In genomic region chr8:105259721-105260320, GRCm38 (mm10) we compare ENCODE assay signal across 9 mouse cellular contexts. TPM values are rescaled to one million over a fixed set of nuclear protein-coding genes. Genes with fewer than 3 reads are reported as not detected.
A peak's percentile ranks its signal among the peaks of the same experiment; 100 is the strongest.
DNase-seq lines count a peak whose midpoint lies in the region; ATAC-seq lines count a peak whose summit lies in the region.
"Had no signal": no experiment of that assay in that cellular context is flagged by ENCODE, and none has a peak within 500 bp of the region (broad histone marks: within the 10 kb centered on the region; RNA-seq: fewer than 3 reads in every experiment).

No protein-coding gene starts in this region.

- peaks cover 45% of the 10 kb centered on the region for H3K27me3 ChIP-seq in embryonic facial prominence, embryonic 11.5 days (ENCODE audit: control insufficient read depth, insufficient read depth, low read length)
- H3K27me3 ChIP-seq in heart, embryonic 10.5 days (ENCODE audit: insufficient read depth, poor library complexity, severe bottlenecking) = peaks cover 99% of the 10 kb centered on the region
- peaks cover 27% of the 10 kb centered on the region for H3K27me3 ChIP-seq in liver, embryonic 16.5 days (ENCODE audit: control insufficient read depth, insufficient read depth, low read depth, low read length)
- peaks cover 69% of the 10 kb centered on the region for H3K27me3 ChIP-seq in neural tube, embryonic 11.5 days (ENCODE audit: control insufficient read depth, insufficient read depth, low read length)
- H3K27me3 ChIP-seq in stomach, embryonic 16.5 days (ENCODE audit: control insufficient read depth, insufficient read depth, low read length) = peaks cover 10% of the 10 kb centered on the region

- peaks cover 4% of the 10 kb centered on the region for H3K4me1 ChIP-seq in embryonic facial prominence, embryonic 11.5 days (ENCODE audit: control insufficient read depth, insufficient read depth, low read length)
- H3K4me1 ChIP-seq in heart, embryonic 10.5 days = peaks cover 33% of the 10 kb centered on the region
- H3K4me1 ChIP-seq in liver, embryonic 16.5 days (ENCODE audit: control insufficient read depth, low read depth, low read length) = peaks cover 43% of the 10 kb centered on the region
- H3K4me1 ChIP-seq in neural tube, embryonic 11.5 days (ENCODE audit: control insufficient read depth, insufficient read depth, low read length) = peaks cover 10% of the 10 kb centered on the region
- peaks cover 20% of the 10 kb centered on the region for H3K4me1 ChIP-seq in stomach, embryonic 16.5 days (ENCODE audit: control insufficient read depth, insufficient read depth, low read length)

- H3K27ac ChIP-seq in embryonic facial prominence, embryonic 11.5 days (replicated peaks; ENCODE audit: low read depth, low read length) = no peak overlapping the region
- H3K27ac ChIP-seq in heart, embryonic 10.5 days = no peak overlapping the region
- H3K27ac ChIP-seq in liver, embryonic 16.5 days (ENCODE audit: low read length) = no peak overlapping the region
- no peak overlapping the region for H3K27ac ChIP-seq in neural tube, embryonic 11.5 days (ENCODE audit: low read depth, low read length)
- H3K27ac ChIP-seq in stomach, embryonic 16.5 days (ENCODE audit: low read length) = no peak overlapping the region

- no peaks in the 10 kb centered on the region for H3K9me3 ChIP-seq in embryonic facial prominence, embryonic 11.5 days (replicated peaks; ENCODE audit: control insufficient read depth, low read length)
- H3K9me3 ChIP-seq in heart, embryonic 10.5 days = no peaks in the 10 kb centered on the region
- no peaks in the 10 kb centered on the region for H3K9me3 ChIP-seq in liver, embryonic 16.5 days (replicated peaks; ENCODE audit: control insufficient read depth, low read length)
- no peaks in the 10 kb centered on the region for H3K9me3 ChIP-seq in neural tube, embryonic 11.5 days (ENCODE audit: control insufficient read depth, low read length)
- no peaks in the 10 kb centered on the region for H3K9me3 ChIP-seq in stomach, embryonic 16.5 days (replicated peaks; ENCODE audit: control insufficient read depth, low read length)

- ATAC-seq in embryonic facial prominence, embryonic 11.5 days (replicated peaks; ENCODE audit: insufficient number of reproducible peaks, low FRiP score, low TSS enrichment, low read depth) = peak; percentile 11
- ATAC-seq in liver, embryonic 16.5 days (ENCODE audit: low read depth) = no peak
- peak; percentile 64 for ATAC-seq in neural tube, embryonic 11.5 days (ENCODE audit: insufficient read depth, low FRiP score, low TSS enrichment)
- peak; percentile 37; the same call in 1 of the 2 replicates for ATAC-seq in stomach, embryonic 16.5 days (ENCODE audit: insufficient read depth, low FRiP score)

- H3K9ac ChIP-seq in embryonic facial prominence, embryonic 11.5 days (replicated peaks; ENCODE audit: low read length) = no peak overlapping the region
- H3K9ac ChIP-seq in liver, embryonic 16.5 days (ENCODE audit: low read depth, low read length) = no peak overlapping the region
- 0 out of 2 replicates have a peak overlapping the region, but pooled peaks have one; percentile 28 for H3K9ac ChIP-seq in neural tube, embryonic 11.5 days (ENCODE audit: low read length)
- H3K9ac ChIP-seq in stomach, embryonic 16.5 days (ENCODE audit: low read length) = peak overlapping the region; percentile 58

- no peaks in the 10 kb centered on the region for H3K36me3 ChIP-seq in embryonic facial prominence, embryonic 11.5 days (replicated peaks; ENCODE audit: control insufficient read depth, insufficient read depth, low read depth, low read length)
- H3K36me3 ChIP-seq in heart, embryonic 10.5 days = no peaks in the 10 kb centered on the region
- no peaks in the 10 kb centered on the region for H3K36me3 ChIP-seq in liver, embryonic 16.5 days (ENCODE audit: control insufficient read depth, insufficient read depth)
- H3K36me3 ChIP-seq in neural tube, embryonic 11.5 days (ENCODE audit: control insufficient read depth, insufficient read depth, low read length) = no peaks in the 10 kb centered on the region
- H3K36me3 ChIP-seq in stomach, embryonic 16.5 days (ENCODE audit: control insufficient read depth, insufficient read depth, low read length) = no peaks in the 10 kb centered on the region

- H3K4me3 ChIP-seq in embryonic facial prominence, embryonic 11.5 days (ENCODE audit: low read depth, low read length) = peak overlapping the region; percentile 31
- H3K4me3 ChIP-seq in heart, embryonic 10.5 days = peak overlapping the region; percentile 62
- peak overlapping the region; percentile 48 for H3K4me3 ChIP-seq in liver, embryonic 16.5 days (ENCODE audit: low read depth, low read length)
- peak overlapping the region; percentile 33 for H3K4me3 ChIP-seq in neural tube, embryonic 11.5 days (ENCODE audit: low read depth, low read length)
- peak overlapping the region; percentile 43 for H3K4me3 ChIP-seq in stomach, embryonic 16.5 days (replicated peaks; ENCODE audit: low read length)
- H3K4me3 ChIP-seq: myocyte had no signal

- DNase-seq in A20 (ENCODE audit: low read depth, low spot score) = peak; percentile 92
- DNase-seq in adrenal gland, postnatal 14 days = peak; percentile 90
- peak; percentile 88 for DNase-seq in embryonic facial prominence, embryonic 11.5 days (ENCODE audit: low spot score)
- peak; percentile 90 for DNase-seq in heart, embryonic 10.5 days (ENCODE audit: low spot score)
- peak; percentile 55 for DNase-seq in kidney, adult 9 months
- peak; percentile 88 for DNase-seq in neural tube, embryonic 11.5 days (ENCODE audit: low spot score)

- WGBS in embryonic facial prominence, embryonic 11.5 days = 2% methylated on average over 30 of the region's 30 CpGs
- 5% methylated on average over 30 of the region's 30 CpGs for WGBS in heart, embryonic 10.5 days
- 3% methylated on average over 30 of the region's 30 CpGs for WGBS in liver, embryonic 16.5 days (ENCODE audit: insufficient replicate concordance)
- WGBS in neural tube, embryonic 11.5 days = 4% methylated on average over 30 of the region's 30 CpGs
- 5% methylated on average over 30 of the region's 30 CpGs for WGBS in stomach, embryonic 16.5 days

- H3K4me2 ChIP-seq in embryonic facial prominence, embryonic 11.5 days (ENCODE audit: low read depth, low read length) = peak overlapping the region; percentile 75
- peak overlapping the region; percentile 69 for H3K4me2 ChIP-seq in liver, embryonic 16.5 days (ENCODE audit: low read depth, low read length)
- peak overlapping the region; percentile 65 for H3K4me2 ChIP-seq in neural tube, embryonic 11.5 days (ENCODE audit: low read depth)
- H3K4me2 ChIP-seq in stomach, embryonic 16.5 days (ENCODE audit: low read depth, low read length) = peak overlapping the region; percentile 77

RNA-seq across cellular contexts. Expression of gene Tradd, which starts 4.6 kb away (rescaled TPM):
- 12.7 and 15.9 TPM in 2 replicates for total RNA-seq in adrenal gland, postnatal 14 days (2021)
- 14.0 and 16.6 TPM in 2 replicates for polyA plus RNA-seq in embryonic facial prominence, embryonic 11.5 days (2014; fragmentation: Nextera tagmentation; extraction: Ambion mirVana)
- 19.0 and 19.4 TPM in 2 replicates for polyA plus RNA-seq in heart, embryonic 10.5 days (2016; fragmentation: Nextera tagmentation; extraction: Ambion mirVana)
- polyA plus RNA-seq in liver, embryonic 16.5 days (2015; fragmentation: Nextera tagmentation; extraction: Ambion mirVana) = 12.5 and 14.0 TPM in 2 replicates
- 14.9 and 18.4 TPM in 2 replicates for polyA plus RNA-seq in neural tube, embryonic 11.5 days (2014; fragmentation: Nextera tagmentation; extraction: Ambion mirVana)
- 32.9 and 36.1 TPM in 2 replicates for polyA plus RNA-seq in stomach, embryonic 16.5 days (2015; fragmentation: Nextera tagmentation; extraction: Ambion mirVana)

RNA-seq across cellular contexts. Expression of gene Fbxl8, which starts 4.6 kb away (rescaled TPM):
- 3.3 and 5.0 TPM in 2 replicates for total RNA-seq in adrenal gland, postnatal 14 days (2021)
- 1.2 and 2.0 TPM in 2 replicates for polyA plus RNA-seq in embryonic facial prominence, embryonic 11.5 days (2014; fragmentation: Nextera tagmentation; extraction: Ambion mirVana)
- 2.0 and 2.4 TPM in 2 replicates for polyA plus RNA-seq in heart, embryonic 10.5 days (2016; fragmentation: Nextera tagmentation; extraction: Ambion mirVana)
- polyA plus RNA-seq in liver, embryonic 16.5 days (2015; fragmentation: Nextera tagmentation; extraction: Ambion mirVana) = 1.4 TPM in 2 replicates
- polyA plus RNA-seq in neural tube, embryonic 11.5 days (2014; fragmentation: Nextera tagmentation; extraction: Ambion mirVana) = 0.66 and 1.0 TPM in 2 replicates
- 3.4 and 4.7 TPM in 2 replicates for polyA plus RNA-seq in stomach, embryonic 16.5 days (2015; fragmentation: Nextera tagmentation; extraction: Ambion mirVana)

RNA-seq across cellular contexts. Expression of gene B3gnt9, which starts 4.9 kb away (rescaled TPM):
- total RNA-seq in adrenal gland, postnatal 14 days (2021) = 3.6 and 5.0 TPM in 2 replicates
- 2.3 and 3.3 TPM in 2 replicates for polyA plus RNA-seq in embryonic facial prominence, embryonic 11.5 days (2014; fragmentation: Nextera tagmentation; extraction: Ambion mirVana)
- 7.6 and 8.1 TPM in 2 replicates for polyA plus RNA-seq in heart, embryonic 10.5 days (2016; fragmentation: Nextera tagmentation; extraction: Ambion mirVana)
- 2.1 and 2.5 TPM in 2 replicates for polyA plus RNA-seq in liver, embryonic 16.5 days (2015; fragmentation: Nextera tagmentation; extraction: Ambion mirVana)
- 3.5 and 3.6 TPM in 2 replicates for polyA plus RNA-seq in neural tube, embryonic 11.5 days (2014; fragmentation: Nextera tagmentation; extraction: Ambion mirVana)
- polyA plus RNA-seq in stomach, embryonic 16.5 days (2015; fragmentation: Nextera tagmentation; extraction: Ambion mirVana) = 21.4 and 21.6 TPM in 2 replicates

RNA-seq across cellular contexts. Expression of gene Hsf4, which starts 9.8 kb away (rescaled TPM):
- total RNA-seq in adrenal gland, postnatal 14 days (2021) = 0.41 and 0.70 TPM in 2 replicates
- 0.13 TPM in 1 of 2 replicates, not detected in the other for polyA plus RNA-seq in embryonic facial prominence, embryonic 11.5 days (2014; fragmentation: Nextera tagmentation; extraction: Ambion mirVana)
- polyA plus RNA-seq in heart, embryonic 10.5 days (2016; fragmentation: Nextera tagmentation; extraction: Ambion mirVana) = 0.16 TPM in 1 of 2 replicates, not detected in the other
- 0.08 and 0.09 TPM in 2 replicates for polyA plus RNA-seq in liver, embryonic 16.5 days (2015; fragmentation: Nextera tagmentation; extraction: Ambion mirVana)
- polyA plus RNA-seq in neural tube, embryonic 11.5 days (2014; fragmentation: Nextera tagmentation; extraction: Ambion mirVana) = not detected in 2 replicates
- not detected in 2 replicates for polyA plus RNA-seq in stomach, embryonic 16.5 days (2015; fragmentation: Nextera tagmentation; extraction: Ambion mirVana)

RNA-seq across cellular contexts. Expression of gene Nol3, which starts 16.1 kb away (rescaled TPM):
- total RNA-seq in adrenal gland, postnatal 14 days (2021) = 11.5 and 13.4 TPM in 2 replicates
- 0.84 and 1.2 TPM in 2 replicates for polyA plus RNA-seq in embryonic facial prominence, embryonic 11.5 days (2014; fragmentation: Nextera tagmentation; extraction: Ambion mirVana)
- 1.2 and 1.3 TPM in 2 replicates for polyA plus RNA-seq in heart, embryonic 10.5 days (2016; fragmentation: Nextera tagmentation; extraction: Ambion mirVana)
- 0.12 and 0.19 TPM in 2 replicates for polyA plus RNA-seq in liver, embryonic 16.5 days (2015; fragmentation: Nextera tagmentation; extraction: Ambion mirVana)
- 2.7 and 3.5 TPM in 2 replicates for polyA plus RNA-seq in neural tube, embryonic 11.5 days (2014; fragmentation: Nextera tagmentation; extraction: Ambion mirVana)
- polyA plus RNA-seq in stomach, embryonic 16.5 days (2015; fragmentation: Nextera tagmentation; extraction: Ambion mirVana) = 1.3 and 2.3 TPM in 2 replicates

Comparison
In these comparisons a context has a peak if more than half of its experiments do, and no peak if none do; other contexts are left out.
1. H3K9ac ChIP-seq: peak in neural tube, embryonic 11.5 days (single experiment) and stomach, embryonic 16.5 days (single experiment); none in embryonic facial prominence, embryonic 11.5 days (single experiment) and liver, embryonic 16.5 days (single experiment).
2. Peak in every context shown above with its lines, with median percentiles within 50 percentile points of each other: DNase-seq, H3K4me2 ChIP-seq and H3K4me3 ChIP-seq.